ENCODE assay signal across 13 mouse cellular contexts in genomic region chr11:111296309-111296721, GRCm38 (mm10).
DNase-seq lines count a peak whose midpoint lies in the region; ATAC-seq lines count a peak whose summit lies in the region.
"Had no signal": no experiment of that assay in that cellular context is flagged by ENCODE, and none has a peak within 500 bp of the region (broad histone marks: within the 10 kb centered on the region; RNA-seq: fewer than 3 reads in every experiment).

No protein-coding gene starts in this region.

- H3K4me3 ChIP-seq in kidney, embryonic 15.5 days (replicated peaks) = no peak overlapping the region
- H3K4me3 ChIP-seq in hindbrain, embryonic 11.5 days (ENCODE audit: low read depth, low read length) = no peak overlapping the region
- H3K4me3 ChIP-seq: limb, embryonic 13.5 days; stomach, embryonic 15.5 days had no signal

- H3K4me2 ChIP-seq in kidney, embryonic 15.5 days = peak overlapping the region; percentile 21
- peak overlapping the region; percentile 15; the same call in 1 of the 2 replicates for H3K4me2 ChIP-seq in hindbrain, embryonic 11.5 days (replicated peaks; ENCODE audit: low read depth, low read length)
- H3K4me2 ChIP-seq: limb, embryonic 13.5 days; stomach, embryonic 15.5 days had no signal

- no peaks in the 10 kb centered on the region for H3K27me3 ChIP-seq in kidney, embryonic 15.5 days
- H3K27me3 ChIP-seq in hindbrain, embryonic 11.5 days (ENCODE audit: control insufficient read depth, insufficient read depth, low read length) = no peaks in the 10 kb centered on the region
- H3K27me3 ChIP-seq: stomach, embryonic 15.5 days had no signal

- WGBS in kidney, embryonic 15.5 days = 29% methylated on average over 9 of the region's 9 CpGs
- WGBS in hindbrain, embryonic 11.5 days = 21% methylated on average over 9 of the region's 9 CpGs

- H3K36me3 ChIP-seq in kidney, embryonic 15.5 days = no peaks in the 10 kb centered on the region
- H3K36me3 ChIP-seq in hindbrain, embryonic 11.5 days (ENCODE audit: control insufficient read depth, insufficient read depth, low read length) = no peaks in the 10 kb centered on the region
- H3K36me3 ChIP-seq: limb, embryonic 13.5 days; stomach, embryonic 15.5 days had no signal

- H3K9me3 ChIP-seq in kidney, embryonic 15.5 days (replicated peaks) = no peaks in the 10 kb centered on the region
- no peaks in the 10 kb centered on the region for H3K9me3 ChIP-seq in hindbrain, embryonic 11.5 days (ENCODE audit: control insufficient read depth, low read length)
- H3K9me3 ChIP-seq: stomach, embryonic 15.5 days had no signal

- H3K27ac ChIP-seq in kidney, embryonic 15.5 days = no peak overlapping the region
- no peak overlapping the region for H3K27ac ChIP-seq in hindbrain, embryonic 11.5 days (ENCODE audit: low read depth, low read length)
- H3K27ac ChIP-seq: limb, embryonic 13.5 days; stomach, embryonic 15.5 days had no signal

- H3K4me1 ChIP-seq in kidney, embryonic 15.5 days = peaks cover 7% of the 10 kb centered on the region
- H3K4me1 ChIP-seq in hindbrain, embryonic 11.5 days (replicated peaks; ENCODE audit: control insufficient read depth, insufficient read depth, low read length) = no peaks in the 10 kb centered on the region
- H3K4me1 ChIP-seq: stomach, embryonic 15.5 days had no signal

- H3K9ac ChIP-seq in kidney, embryonic 15.5 days = no peak overlapping the region
- no peak overlapping the region for H3K9ac ChIP-seq in hindbrain, embryonic 11.5 days (ENCODE audit: low read depth, low read length)
- H3K9ac ChIP-seq: limb, embryonic 13.5 days; stomach, embryonic 15.5 days had no signal

- DNase-seq in embryo, embryonic 10.5 days (ENCODE audit: low spot score) = peak; percentile 56
- DNase-seq in embryo, embryonic 9.5 days (ENCODE audit: extremely low spot score) = no peak
- DNase-seq in kidney, postnatal 36 days = no peak
- peak; percentile 17 for DNase-seq in hindbrain, embryonic 11.5 days (ENCODE audit: low spot score)
- peak; percentile 37 for DNase-seq in neural tube, embryonic 10.5 days (ENCODE audit: extremely low spot score, low spot score)
- no peak for DNase-seq in layer of hippocampus, adult 9-11 months
- DNase-seq in spleen, postnatal 36 days (ENCODE audit: low spot score in 2 of 2) = no peak
- DNase-seq: cerebellum, postnatal 36 days; kidney, adult 8-10 months; lung, postnatal 10 days had no signal

- ATAC-seq in kidney, embryonic 15.5 days (replicated peaks; ENCODE audit: low FRiP score) = no peak
- ATAC-seq in hindbrain, embryonic 11.5 days (ENCODE audit: low FRiP score) = peak; percentile 79

Comparison
In these comparisons a context has a peak if more than half of its experiments do, and no peak if none do; other contexts are left out.
1. DNase-seq: peak in embryo, embryonic 10.5 days (single experiment), hindbrain, embryonic 11.5 days (single experiment) and neural tube, embryonic 10.5 days (single experiment); none in embryo, embryonic 9.5 days (single experiment), kidney, postnatal 36 days (0 of 2), layer of hippocampus, adult 9-11 months (single experiment) and spleen, postnatal 36 days (0 of 2).